15 mouse cellular contexts compared by ENCODE assay signal in the genomic region with DNA sequence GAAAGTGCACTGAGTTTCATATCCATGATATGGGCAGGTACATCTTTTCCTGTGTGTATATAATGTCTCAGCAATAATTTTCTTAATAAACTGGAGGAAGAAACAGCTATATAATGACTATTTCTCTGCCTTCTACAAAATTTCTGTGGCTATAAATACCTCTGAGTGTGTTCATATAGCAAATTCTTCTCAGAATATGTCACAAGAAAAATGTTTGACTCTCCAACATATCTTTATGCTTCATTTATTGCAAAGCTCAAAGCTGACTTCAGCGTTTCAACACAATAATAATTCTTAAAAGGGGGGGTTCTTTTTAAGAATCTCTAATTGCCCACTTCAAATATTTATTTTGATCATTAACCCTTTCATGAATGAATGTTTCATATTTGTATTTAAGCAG.
"Had no signal": no experiment of that assay in that cellular context is flagged by ENCODE, and none has a peak within 500 bp of the region (broad histone marks: within the 10 kb centered on the region; RNA-seq: fewer than 3 reads in every experiment).

No protein-coding gene starts in this region.

- H3K36me3 ChIP-seq: neural tube, embryonic 15.5 days; stomach, embryonic 15.5 days had no signal

- H3K9me3 ChIP-seq: neural tube, embryonic 15.5 days; stomach, embryonic 15.5 days had no signal

- H3K27me3 ChIP-seq: neural tube, embryonic 15.5 days; stomach, embryonic 15.5 days had no signal

- DNase-seq: retina, postnatal 1 day; right cerebral cortex, adult 18-20 months; right cerebral cortex, postnatal 14 days; right cerebral cortex, postnatal 25 days; right cerebral cortex, postnatal 4 days; spleen, adult 18-20 months; thymus, adult 18-20 months; thymus, adult 2 months; thymus, postnatal 14 days; thymus, postnatal 25 days; thymus, postnatal 36 days; thymus, postnatal 4 days had no signal

- H3K27ac ChIP-seq: neural tube, embryonic 15.5 days; stomach, embryonic 15.5 days; stomach, postnatal 0 days had no signal

- H3K4me3 ChIP-seq: neural tube, embryonic 15.5 days; stomach, embryonic 15.5 days had no signal

- H3K4me1 ChIP-seq: neural tube, embryonic 15.5 days; stomach, embryonic 15.5 days had no signal

- H3K9ac ChIP-seq: neural tube, embryonic 15.5 days; stomach, embryonic 15.5 days had no signal

- H3K4me2 ChIP-seq: neural tube, embryonic 15.5 days; stomach, embryonic 15.5 days had no signal
